Mouse (Mus musculus) G1E-ER4 (cell line): ENCODE results near the gene Tut4. TPM values are rescaled to one million over a fixed set of nuclear protein-coding genes. Genes with fewer than 3 reads are reported as not detected.

Experiments
- GATA1 ChIP-seq: IDR thresholded peaks from one replicate; pipeline ENCODE4 v1.8.0; 2012; ENCODE audit warnings: low read length, inconsistent platforms
- polyA plus RNA-seq: library from polyadenylated mRNA; stranded (reverse); fragments of >175 nt; gene quantifications from 2 replicates; pipeline ENCODE4 v1.2.3, GENCODE M21; 2012

The Tut4 gene
- polyA plus RNA-seq, 1 experiment: 35.9 TPM

GRCm38 (mm10) chr4:108608651-108609050, 149.4 kb downstream of the Tut4 start:
- TF ChIP-seq GATA1: no peak

Other genes with a start within 250 kb of the Tut4 start
- gene Zyg11a, start 241.4 kb upstream of the Tut4 start, polyA plus RNA-seq: not detected in 2 replicates
- gene Zyg11b, start 158.3 kb upstream of the Tut4 start, polyA plus RNA-seq: 2.1 and 3.9 TPM in 2 replicates
- gene Coa7, start 131.3 kb upstream of the Tut4 start, polyA plus RNA-seq: 0.78 and 10.6 TPM in 2 replicates
- gene Shisal2a, start 76.1 kb upstream of the Tut4 start, polyA plus RNA-seq: not detected in 2 replicates
- gene Gpx7, start 52.5 kb upstream of the Tut4 start, polyA plus RNA-seq: not detected in 2 replicates
- gene Prpf38a, start 119.9 kb downstream of the Tut4 start, polyA plus RNA-seq: 2.9 and 5.9 TPM in 2 replicates
- 14.8 and 19.8 TPM in 2 replicates for gene Orc1, start 120.0 kb downstream of the Tut4 start, polyA plus RNA-seq
- gene Cc2d1b, start 160.5 kb downstream of the Tut4 start, polyA plus RNA-seq: 86.1 and 94.6 TPM in 2 replicates